Mouse (Mus musculus) adrenal gland, adult 8-10 months (tissue): ENCODE data around the gene Mki67. TPM values are rescaled to one million over a fixed set of nuclear protein-coding genes. Genes with fewer than 3 reads are reported as not detected.

ENCODE experiments used
- DNase-seq: peaks from one replicate; pipeline ENCODE4 v3.0.0; 2022
- total RNA-seq, 4 experiments: library from RNA; stranded (reverse); gene quantifications; 2 replicates each; pipeline ENCODE4 v1.2.4; 2022

Gene Mki67
- total RNA-seq, 4 experiments from 2014 or later, result 2.0 to 4.2 (median 3.2) TPM

DNA sequence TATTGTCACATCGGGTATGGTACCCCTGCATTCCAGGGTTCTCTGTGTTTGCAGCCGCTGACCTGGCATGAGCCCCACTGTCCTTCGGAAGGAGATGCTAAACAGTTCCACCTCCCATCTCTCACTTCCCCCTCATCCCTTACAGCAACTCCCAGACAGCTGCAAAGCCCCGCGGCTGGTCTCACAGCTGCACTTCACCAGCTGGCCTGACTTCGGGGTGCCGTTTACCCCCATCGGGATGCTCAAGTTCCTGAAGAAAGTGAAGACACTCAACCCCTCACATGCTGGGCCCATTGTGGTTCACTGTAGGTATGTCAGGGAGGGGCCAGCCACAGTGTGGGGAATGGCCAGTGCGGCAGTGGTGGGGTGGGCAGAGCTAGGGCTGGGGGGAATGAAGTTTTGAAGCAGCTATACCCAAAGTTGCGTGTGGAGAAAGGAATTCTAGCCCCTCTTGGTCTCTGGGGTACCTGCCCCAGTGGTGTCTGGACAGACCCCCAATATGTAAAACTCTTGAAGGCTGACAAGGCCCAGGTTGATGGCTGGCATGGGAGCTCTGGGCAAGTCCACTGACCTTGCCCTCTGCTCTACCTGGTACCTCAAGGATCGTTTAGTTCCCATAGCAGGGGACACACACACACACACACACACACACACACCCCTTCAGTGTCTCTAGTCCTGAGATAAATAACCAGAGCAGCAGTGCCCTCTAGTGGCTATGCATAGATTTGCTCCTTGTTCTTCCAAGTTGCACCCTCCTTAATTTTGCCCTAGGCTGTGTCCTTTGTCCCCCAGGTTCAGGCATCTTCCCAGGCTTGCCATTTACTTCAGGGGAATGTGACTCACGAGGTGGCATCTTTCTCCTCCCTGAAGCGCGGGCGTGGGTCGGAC lies 47.1 kb downstream of the Mki67 start:
- DNase-seq, result no peak

DNA sequence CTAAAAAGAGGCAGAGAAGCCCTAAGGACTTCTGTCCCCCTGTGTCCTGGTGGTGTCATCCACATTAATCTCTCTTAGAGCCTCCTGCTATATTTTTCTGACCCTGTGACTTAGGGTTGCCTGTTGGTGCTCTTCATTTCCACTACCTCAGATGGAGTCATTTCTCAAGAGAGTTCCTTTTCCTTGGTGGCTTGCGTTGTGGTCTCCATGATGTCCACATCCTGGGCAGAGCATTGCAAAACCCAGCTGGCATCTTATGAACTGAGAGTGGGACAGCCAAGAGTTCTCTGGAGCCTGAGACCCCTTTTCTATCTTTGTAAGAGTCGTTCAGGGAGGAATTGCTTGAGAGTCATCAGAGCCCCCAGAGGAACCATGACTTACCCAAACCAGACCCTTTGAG lies 49.8 kb downstream of the Mki67 start:
- no peak for DNase-seq

DNA sequence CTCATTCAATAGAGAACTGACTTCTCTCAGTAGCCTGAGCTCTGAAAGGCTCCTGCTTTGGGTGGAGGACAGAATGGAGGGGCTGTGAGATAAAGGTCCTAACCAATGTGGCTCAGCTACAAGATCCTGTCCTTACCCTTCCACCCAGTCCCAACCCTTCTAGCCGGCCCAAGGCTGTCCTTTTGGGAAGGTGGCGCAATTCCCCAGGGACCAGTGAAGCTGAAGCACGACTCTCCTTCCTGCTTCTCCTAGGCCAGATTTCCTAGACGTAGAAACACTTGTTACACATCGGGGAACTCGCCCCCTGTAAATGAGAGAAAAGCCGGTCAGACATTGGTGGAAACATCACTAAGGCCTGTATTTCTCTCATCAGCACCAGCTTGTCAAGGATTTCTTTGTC lies 52.0 kb downstream of the Mki67 start:
- no peak for DNase-seq

GRCm38 (mm10) chr7:135660314-135660713 lies 55.8 kb downstream of the Mki67 start:
- no peak for DNase-seq

DNA sequence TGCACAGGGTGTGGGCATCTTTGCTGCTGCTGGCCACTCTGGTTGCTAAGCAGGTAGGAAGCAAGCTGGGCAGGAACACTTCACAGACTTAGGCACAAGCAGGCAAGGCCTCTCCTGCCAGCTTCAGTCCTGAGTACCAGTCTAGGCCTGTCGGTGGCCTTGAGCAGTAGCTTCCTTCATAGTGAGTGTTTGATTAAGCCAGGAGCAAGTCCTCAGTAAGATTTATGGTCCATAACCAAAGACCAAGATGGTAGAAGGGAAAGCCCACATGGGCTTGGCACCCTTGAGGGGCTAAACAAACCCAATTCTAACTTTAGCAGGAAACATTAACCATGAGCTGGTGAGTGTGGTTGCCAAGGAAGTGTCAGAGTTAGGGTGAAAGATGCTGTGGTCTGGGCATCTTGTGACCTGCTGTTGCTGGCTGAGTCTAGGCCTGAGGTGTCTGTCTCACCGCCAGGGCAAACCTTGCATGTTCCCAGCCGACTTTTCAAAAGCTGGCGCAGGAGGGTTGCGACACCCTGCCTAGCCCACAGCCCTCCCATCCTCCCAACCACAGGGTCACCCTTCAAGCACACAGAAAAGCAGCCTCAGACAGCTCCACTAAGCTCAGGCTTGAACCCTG lies 56.7 kb downstream of the Mki67 start:
- DNase-seq, result no peak

GRCm38 (mm10) chr7:135658150-135658549 lies 58.0 kb downstream of the Mki67 start:
- DNase-seq, result no peak

DNA sequence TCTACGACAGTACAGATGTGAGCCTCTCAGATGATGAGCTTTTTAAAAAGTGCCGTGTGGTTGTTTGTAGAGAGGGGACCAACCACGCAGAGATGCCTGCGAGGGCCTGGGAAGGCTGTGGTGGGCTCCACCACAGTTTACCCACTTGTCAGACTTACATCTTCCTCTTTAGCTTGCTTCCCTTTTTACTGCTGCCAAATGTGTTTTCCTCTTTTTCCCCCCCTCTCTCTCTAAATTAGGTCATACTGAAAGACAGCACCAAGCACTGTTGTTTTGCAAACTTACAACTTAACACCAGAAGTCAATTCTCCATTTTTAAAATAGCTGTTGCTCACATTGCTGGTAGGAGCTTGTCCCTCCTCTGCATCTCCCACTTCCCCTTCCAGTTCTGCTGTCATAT lies 61.0 kb downstream of the Mki67 start:
- DNase-seq, result no peak

GRCm38 (mm10) chr7:135654288-135654687 lies 61.9 kb downstream of the Mki67 start:
- no peak for DNase-seq

DNA sequence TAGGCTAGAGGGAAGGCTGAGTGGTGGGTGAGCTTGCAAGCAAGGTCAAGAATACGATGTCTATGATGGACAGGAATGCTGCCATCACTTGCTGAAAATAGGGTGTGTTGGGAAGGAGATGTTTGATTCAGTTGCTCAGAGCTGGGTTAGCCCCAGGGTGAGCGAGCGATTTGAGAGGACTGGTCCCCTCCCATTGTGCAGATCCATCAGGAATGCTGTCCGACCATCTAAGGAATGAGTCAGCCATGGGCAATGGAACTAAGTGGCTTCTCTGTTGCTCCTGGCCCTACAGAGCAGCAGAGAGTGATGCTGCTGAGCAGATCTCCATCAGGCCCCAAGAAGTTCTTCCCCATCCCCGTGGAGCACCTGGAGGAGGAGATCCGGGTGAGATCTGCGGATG lies 62.6 kb downstream of the Mki67 start:
- DNase-seq, result no peak

DNA sequence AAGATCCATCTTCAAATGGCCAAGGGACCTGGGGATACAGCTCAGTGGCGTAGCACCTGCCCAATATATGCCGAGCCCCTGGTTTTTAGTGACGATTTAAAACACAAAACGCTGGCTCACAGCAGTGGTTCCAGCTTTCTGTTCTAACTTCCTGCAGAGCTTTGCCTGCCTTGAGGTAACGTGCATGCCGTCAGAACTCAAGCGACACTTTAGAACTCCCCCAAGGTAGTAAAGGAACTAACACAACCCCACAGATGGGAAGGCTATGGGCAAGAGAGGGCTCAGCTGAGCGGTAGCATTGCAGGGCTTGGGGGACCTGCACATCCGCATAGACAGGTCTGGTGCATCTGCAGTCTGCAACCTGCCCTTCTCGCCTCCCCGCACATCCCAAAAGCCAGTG lies 63.4 kb downstream of the Mki67 start:
- no peak for DNase-seq

- no peak for DNase-seq
Measured at GRCm38 (mm10) chr7:135651831-135652511, 64.2 kb downstream of the Mki67 start.

DNA sequence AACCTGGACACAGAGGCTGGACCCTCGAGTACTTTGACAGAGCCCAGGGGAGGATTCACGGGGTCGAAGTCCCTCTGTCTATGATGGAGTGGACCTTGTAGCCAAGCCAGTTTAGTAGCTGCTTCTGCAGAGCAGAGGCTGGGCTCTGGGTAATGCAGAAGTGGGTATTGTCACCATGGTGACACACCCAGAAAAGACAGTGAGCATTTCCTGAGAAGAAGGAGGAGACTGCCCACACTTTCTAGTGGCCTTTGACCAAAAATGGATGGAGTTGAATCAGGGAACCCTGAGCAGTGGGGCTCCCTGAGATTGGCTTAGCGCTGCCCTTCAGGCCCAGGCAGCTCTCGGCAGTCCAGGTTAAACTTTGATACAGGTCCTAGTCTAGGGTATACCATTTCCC lies 66.1 kb downstream of the Mki67 start:
- DNase-seq, result no peak

GRCm38 (mm10) chr7:135649306-135649705 lies 66.9 kb downstream of the Mki67 start:
- DNase-seq, result no peak

DNA sequence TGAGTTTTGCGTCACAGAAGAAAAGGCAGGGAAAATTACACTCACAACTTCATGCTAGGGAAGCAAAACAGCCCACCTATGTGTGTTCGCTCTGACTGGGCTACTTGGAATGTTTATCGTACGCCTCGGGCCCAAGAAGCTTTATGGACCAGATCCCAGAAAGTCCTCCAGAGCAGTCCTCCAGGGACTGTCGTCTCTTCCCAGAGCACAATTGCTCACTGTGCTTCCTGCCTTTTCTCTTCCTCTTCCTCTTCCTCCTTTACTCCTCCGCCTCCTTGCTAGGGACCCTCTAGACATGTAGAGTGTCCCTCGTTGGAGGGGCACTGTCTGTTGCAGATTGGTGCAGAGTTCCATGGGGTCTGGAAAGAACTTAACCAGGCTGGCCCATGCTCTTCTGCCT lies 67.3 kb downstream of the Mki67 start:
- DNase-seq, result no peak

DNA sequence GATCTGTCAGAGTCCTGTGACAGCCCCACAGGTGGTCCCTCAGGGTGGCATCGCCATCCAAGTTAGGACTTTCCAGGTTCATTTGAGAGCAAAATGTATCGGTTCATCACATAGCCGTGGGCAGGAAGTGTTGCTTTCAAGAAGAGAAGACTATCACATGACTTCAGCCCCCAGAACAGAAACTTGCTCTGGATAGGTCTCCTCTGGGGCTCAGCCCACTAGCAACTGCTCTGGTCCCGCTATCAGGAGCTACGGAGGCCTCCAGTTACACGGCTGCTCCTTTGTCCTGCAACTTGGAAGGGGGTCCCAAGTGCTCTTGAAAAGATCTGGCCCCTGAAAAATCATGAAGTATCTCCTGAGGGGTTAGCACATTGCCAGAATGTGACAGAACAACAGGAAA lies 69.2 kb downstream of the Mki67 start:
- no peak for DNase-seq

GRCm38 (mm10) chr7:135644452-135644851 lies 71.7 kb downstream of the Mki67 start:
- no peak for DNase-seq

DNA sequence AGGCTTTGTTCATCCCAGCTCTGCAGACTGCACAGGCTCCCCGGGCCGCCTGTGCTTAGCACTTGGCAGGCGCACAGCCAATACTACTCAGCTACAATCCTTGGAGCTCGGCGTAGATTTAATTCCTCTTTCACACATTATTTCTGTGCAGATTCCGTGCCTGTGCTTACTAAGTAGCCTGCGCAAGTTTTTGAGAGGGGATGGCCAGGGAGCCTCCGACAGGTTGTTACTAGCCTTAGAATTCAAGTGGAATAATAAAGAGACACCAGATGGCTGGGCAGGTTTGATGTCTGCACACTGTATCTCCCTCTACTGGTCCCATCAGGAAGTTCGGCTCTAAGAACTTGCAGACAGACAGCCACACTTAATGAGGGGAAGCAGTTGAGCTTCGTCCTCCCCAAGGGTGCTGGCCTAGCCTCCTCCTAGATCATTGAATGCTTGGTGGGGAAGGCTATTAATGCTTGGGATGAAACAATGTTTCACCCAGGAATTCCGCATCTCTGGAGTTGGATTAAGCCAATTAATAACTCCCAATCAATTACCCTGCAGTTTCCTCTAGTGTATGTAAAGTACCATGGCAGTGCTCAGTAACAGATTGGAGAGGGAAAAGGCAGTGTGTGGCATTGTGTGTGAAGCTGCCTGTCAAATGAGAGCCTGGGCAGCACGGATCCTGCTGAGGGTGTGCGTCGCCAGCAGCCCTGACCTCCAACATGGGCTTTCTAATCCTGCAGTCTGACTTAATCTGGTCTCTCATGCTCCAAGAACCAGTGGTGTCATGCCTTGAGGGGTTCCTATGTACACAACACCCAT lies 74.3 kb downstream of the Mki67 start:
- no peak for DNase-seq

Other genes starting within 250 kb of the Mki67 start
- gene Clrn3, start 187.7 kb downstream of the Mki67 start, total RNA-seq, result not detected
- gene Ptpre, start 178.9 kb downstream of the Mki67 start, total RNA-seq, result 10 to 100 TPM in 2 of 4 experiments, 1 to 10 TPM in 2; 6.9 to 12.3 (median 9.7) TPM